Mouse (Mus musculus) G1E (cell line): Measurements from ENCODE around the gene Slc30a2. TPM values are rescaled to one million over a fixed set of nuclear protein-coding genes. Genes with fewer than 3 reads are reported as not detected.
"Not testable (repeated sequence)": the region's sequence is repeated elsewhere in the genome, so short reads cannot be mapped to it uniquely, and the experiment has no call there.

Experiments used
- ATAC-seq: 2 replicates; pipeline ENCODE4 v1.8.0; 2016; ENCODE audit warnings: mild to moderate bottlenecking; ENCODE audit not compliant: insufficient number of reproducible peaks, poor library complexity, low FRiP score, severe bottlenecking; ENCODE audit errors: extremely low read depth
- DNase-seq: peaks from one replicate; pipeline ENCODE4 v3.0.0; 2012; ENCODE audit warnings: low spot score
- H3K27me3 ChIP-seq: 2 replicates; pipeline ENCODE4 v1.6.1; 2012; ENCODE audit warnings: mild to moderate bottlenecking, low read length, inconsistent platforms; ENCODE audit not compliant: insufficient read depth
- H3K36me3 ChIP-seq: replicated peaks from 2 replicates; pipeline ENCODE3; 2012; ENCODE audit warnings: mild to moderate bottlenecking, inconsistent platforms
- H3K4me1 ChIP-seq: 2 replicates; pipeline ENCODE4 v1.6.1; 2012; ENCODE audit warnings: low read depth, low read length, inconsistent platforms, mixed read lengths; ENCODE audit not compliant: insufficient read depth
- H3K4me3 ChIP-seq: 2 replicates; pipeline ENCODE4 v1.5.1; 2012; ENCODE audit warnings: low read depth, mild to moderate bottlenecking, inconsistent platforms, low read length, moderate library complexity, mixed read lengths
- H3K9me3 ChIP-seq: replicated peaks from 2 replicates; pipeline ENCODE4 v1.6.1; 2012; ENCODE audit warnings: inconsistent platforms
- CTCF ChIP-seq: IDR thresholded peaks from 2 replicates; pipeline ENCODE4 v1.5.1; 2012; ENCODE audit warnings: low read depth, low read length, inconsistent platforms, mixed read lengths
- GATA1 ChIP-seq: IDR thresholded peaks from 2 replicates; pipeline ENCODE4 v1.6.1; 2012; ENCODE audit warnings: borderline replicate concordance, low read length, inconsistent platforms, mixed read lengths
- GATA2 ChIP-seq: IDR thresholded peaks from 2 replicates; pipeline ENCODE4 v1.6.1; 2012; ENCODE audit warnings: low read depth, low read length, inconsistent platforms, borderline replicate concordance
- POLR2AphosphoS5 ChIP-seq: IDR thresholded peaks from 2 replicates; pipeline ENCODE4 v1.6.1; 2012; ENCODE audit warnings: low read depth, low read length, inconsistent platforms; ENCODE audit not compliant: insufficient replicate concordance
- TAL1 ChIP-seq: conservative IDR thresholded peaks from 2 replicates; pipeline ENCODE4 v1.6.1; 2012; ENCODE audit warnings: low read depth, low read length, inconsistent platforms, mixed read lengths
- polyA plus RNA-seq: library from polyadenylated mRNA; stranded (reverse); fragments of >175 nt; gene quantifications from 2 replicates; pipeline ENCODE4 v1.2.3, GENCODE M21; 2012
- total RNA-seq, 2 experiments: library from RNA; stranded (forward) in 1 of 2; stranded (reverse) in 1 of 2; fragments of 200-1000 nt in 1 of 2; fragments of >200 nt in 1 of 2; fragmentation: Nextera tagmentation in 1 of 2; gene quantifications; 2 replicates each; pipeline ENCODE4 v1.2.3; 2014 to 2017

Slc30a2 gene
- total and polyA plus RNA-seq, 3 experiments: 4.6 to 8.2 (median 5.6) TPM

GRCm38 (mm10) chr4:134374306-134374705 is 31.3 kb downstream of the Slc30a2 start:
- no peak overlapping the region for H3K4me3 ChIP-seq
- no peak for TF ChIP-seq CTCF
- H3K36me3 ChIP-seq: no peaks in the 10 kb centered on the region
- peaks cover 59% of the 10 kb centered on the region for H3K27me3 ChIP-seq
- no peak for ATAC-seq
- peaks cover 22% of the 10 kb centered on the region for H3K4me1 ChIP-seq
- no peak for DNase-seq
- no peaks in the 10 kb centered on the region for H3K9me3 ChIP-seq

GRCm38 (mm10) chr4:134378089-134378615 is 35.2 kb downstream of the Slc30a2 start:
- ATAC-seq (no peak), DNase-seq (no peak)
- Histone ChIP-seq H3K9me3 (no peaks in the 10 kb centered on the region), H3K27me3 (peaks cover 32% of the 10 kb centered on the region), H3K4me1 (no peaks in the 10 kb centered on the region), H3K4me3 (no peak overlapping the region), H3K36me3 (no peaks in the 10 kb centered on the region)
- TF ChIP-seq GATA1 (no peak), TAL1 (no peak), POLR2AphosphoS5 (no peak), CTCF (no peak), GATA2 (no peak)

GRCm38 (mm10) chr4:134379510-134379909 is 36.5 kb downstream of the Slc30a2 start:
- H3K4me1 ChIP-seq: no peaks in the 10 kb centered on the region
- H3K27me3 ChIP-seq: peaks cover 23% of the 10 kb centered on the region
- TF ChIP-seq TAL1 (no peak), CTCF (no peak), POLR2AphosphoS5 (no peak), GATA2 (no peak), GATA1 (no peak)
- H3K4me3 ChIP-seq: no peak overlapping the region
- H3K36me3 ChIP-seq: no peaks in the 10 kb centered on the region
- H3K9me3 ChIP-seq: no peaks in the 10 kb centered on the region
- ATAC-seq (no peak), DNase-seq (no peak)

DNA sequence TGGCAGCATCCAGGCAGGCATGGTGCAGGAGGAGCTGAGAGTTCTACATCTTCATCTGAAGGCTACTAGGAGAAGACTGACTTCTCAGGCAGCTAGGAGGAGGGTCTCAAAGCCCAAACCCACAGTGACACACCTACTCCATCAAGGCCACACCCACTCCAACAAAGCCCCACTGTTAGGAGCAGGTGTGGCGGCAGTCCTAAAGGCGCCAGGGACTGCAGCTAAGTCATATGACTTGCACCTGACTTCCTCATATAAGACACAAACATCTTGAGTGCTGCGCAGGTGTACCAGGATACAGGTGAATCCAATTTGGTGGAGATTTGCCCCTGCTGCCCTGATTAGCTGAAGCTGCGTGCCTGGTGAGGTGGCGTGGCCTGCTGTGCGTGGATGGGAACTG is 40.8 kb downstream of the Slc30a2 start, which contains the start of gene Extl1:
Gene Extl1 (minus strand): TSS at position 101 of the 400 bp plus-strand sequence.
- DNase-seq, ATAC-seq, H3K36me3 ChIP-seq, H3K4me3 ChIP-seq, H3K9me3 ChIP-seq, H3K4me1 ChIP-seq: not testable (repeated sequence)
- peaks cover 14% of the 10 kb centered on the region; the same call in 1 of the 2 replicates for H3K27me3 ChIP-seq

- TF ChIP-seq GATA2 (no peak), CTCF (no peak), GATA1 (no peak), TAL1 (no peak), POLR2AphosphoS5 (no peak)
- Histone ChIP-seq H3K4me1 (no peaks in the 10 kb centered on the region; the same call in 1 of the 2 replicates), H3K27me3 (0 out of 2 replicates have a peak, but pooled peaks cover 4% of the 10 kb centered on the region), H3K4me3 (no peak overlapping the region), H3K9me3 (peaks cover 3% of the 10 kb centered on the region), H3K36me3 (no peaks in the 10 kb centered on the region)
- DNase-seq (no peak), ATAC-seq (no peak)
Observed at GRCm38 (mm10) chr4:134387268-134387667, 44.3 kb downstream of the Slc30a2 start.

DNA sequence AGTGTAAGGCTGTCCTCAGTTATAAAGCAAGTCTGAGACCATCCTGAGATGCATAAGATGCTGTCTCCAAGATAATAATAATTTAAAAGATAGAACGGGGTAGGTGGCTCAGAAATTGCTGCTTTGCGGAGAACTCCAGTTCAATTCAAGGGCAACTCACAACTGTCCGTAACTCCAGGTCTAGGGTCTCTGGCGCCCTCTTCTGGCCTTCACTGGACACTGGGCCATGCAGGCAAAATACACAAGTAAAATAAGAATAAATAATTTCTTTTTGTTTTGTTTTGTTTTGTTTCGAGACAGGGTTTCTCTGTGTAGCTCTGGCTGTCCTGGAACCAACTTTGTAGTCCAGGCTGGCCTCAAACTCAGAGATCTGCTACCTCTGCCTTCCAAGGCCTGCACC is 45.4 kb downstream of the Slc30a2 start:
- H3K4me1 ChIP-seq: peaks cover 6% of the 10 kb centered on the region
- no peaks in the 10 kb centered on the region for H3K36me3 ChIP-seq
- H3K9me3 ChIP-seq: peaks cover 3% of the 10 kb centered on the region
- no peak for DNase-seq
- no peak for ATAC-seq
- 0 out of 2 replicates have a peak, but pooled peaks cover 4% of the 10 kb centered on the region for H3K27me3 ChIP-seq
- peak; percentile 46; the same call in 1 of the 2 replicates for TF ChIP-seq CTCF
- no peak for TF ChIP-seq TAL1
- no peak overlapping the region for H3K4me3 ChIP-seq

DNA sequence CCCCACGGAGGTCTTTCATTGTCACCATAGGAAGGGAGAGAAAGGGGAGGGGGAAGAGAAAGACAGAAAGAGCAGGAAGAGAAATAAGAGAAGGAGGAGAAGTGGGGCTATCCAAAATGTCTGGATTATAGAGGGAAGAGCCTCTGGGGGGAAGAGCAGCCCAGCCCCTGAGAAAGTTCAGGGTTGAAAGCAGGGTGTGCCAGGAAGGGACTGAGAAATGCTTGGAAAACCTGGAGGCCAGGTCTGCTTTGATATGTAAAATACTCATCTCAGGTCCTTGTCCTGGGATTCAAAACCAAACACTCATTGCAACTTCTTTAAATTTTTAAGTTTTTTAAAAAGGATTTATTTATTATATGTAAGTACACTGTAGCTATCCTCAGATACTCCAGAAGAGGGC is 48.7 kb downstream of the Slc30a2 start:
- no peak for DNase-seq
- H3K4me3 ChIP-seq: no peak overlapping the region
- peaks cover 3% of the 10 kb centered on the region for H3K9me3 ChIP-seq
- peaks cover 18% of the 10 kb centered on the region for H3K4me1 ChIP-seq
- ATAC-seq: no peak
- no peaks in the 10 kb centered on the region for H3K36me3 ChIP-seq
- no peak for TF ChIP-seq POLR2AphosphoS5
- no peak for TF ChIP-seq GATA1
- TF ChIP-seq GATA2: no peak
- TF ChIP-seq TAL1: no peak
- TF ChIP-seq CTCF: no peak
- H3K27me3 ChIP-seq: peaks cover 7% of the 10 kb centered on the region; the same call in 1 of the 2 replicates
